Mouse (Mus musculus) left cerebral cortex, adult 2 months (tissue): ENCODE measurements at regions not wholly inside any gene's neighbourhood (a gene's known extent, or its start where the extent isn't known, plus 50 kb on each side); places are given as distances from the start of the nearest gene placed in this dataset.

Source experiments
- DNase-seq, 2 experiments: peaks; one replicate each; pipeline ENCODE4 v3.0.0; 2021 to 2022; ENCODE audit warnings: low spot score in 2 of 2, mixed read lengths in 1 of 2; ENCODE audit errors: extremely low spot score in 1 of 2
- H3K27ac ChIP-seq: fragments of 200-600 bp; 2 replicates; pipeline ENCODE4 v1.8.1; 2022
- H3K4me3 ChIP-seq: fragments of 200-600 bp; 2 replicates; pipeline ENCODE4 v1.8.1; 2022
- CTCF ChIP-seq: fragments of 200-600 bp; IDR thresholded peaks from 2 replicates; pipeline ENCODE4 v1.8.1; 2022; ENCODE audit warnings: antibody characterized with exemption, mild to moderate bottlenecking, moderate library complexity
- intact Hi-C: fragments of 180-260 bp; cut with DNase I; formaldehyde crosslinking; loops from one replicate; pipeline ENCODE4 v1.15.1; 2025

DNA sequence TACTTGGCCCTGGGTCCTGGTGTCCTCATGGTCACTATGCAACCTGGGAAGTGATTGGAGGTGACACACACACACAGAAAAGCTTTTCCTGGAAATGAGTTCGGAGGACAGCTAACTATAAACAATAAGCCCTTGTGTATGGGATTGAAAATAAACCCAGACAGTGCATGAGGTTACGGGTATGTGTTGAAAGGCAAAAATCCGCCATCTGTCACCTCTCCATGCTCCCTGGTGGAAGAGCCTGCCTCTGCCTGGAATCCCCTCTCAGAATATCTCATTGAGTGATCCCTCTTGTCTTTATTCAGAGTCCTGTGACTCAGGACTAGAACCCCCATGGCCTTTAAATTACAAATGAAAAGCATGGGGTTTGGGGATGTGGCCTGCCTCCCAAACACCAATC lies 276.2 kb downstream of the Pik3r1 start:
- intact Hi-C loops, result loop anchor here (2.0 kb wide), 2 partner anchors 13 to 599 kb away; no protein-coding TSS in a partner anchor
- no peak for TF ChIP-seq CTCF
- peak overlapping the region; percentile 90 for H3K27ac ChIP-seq
- no peak for DNase-seq
- no peak overlapping the region for H3K4me3 ChIP-seq

DNA sequence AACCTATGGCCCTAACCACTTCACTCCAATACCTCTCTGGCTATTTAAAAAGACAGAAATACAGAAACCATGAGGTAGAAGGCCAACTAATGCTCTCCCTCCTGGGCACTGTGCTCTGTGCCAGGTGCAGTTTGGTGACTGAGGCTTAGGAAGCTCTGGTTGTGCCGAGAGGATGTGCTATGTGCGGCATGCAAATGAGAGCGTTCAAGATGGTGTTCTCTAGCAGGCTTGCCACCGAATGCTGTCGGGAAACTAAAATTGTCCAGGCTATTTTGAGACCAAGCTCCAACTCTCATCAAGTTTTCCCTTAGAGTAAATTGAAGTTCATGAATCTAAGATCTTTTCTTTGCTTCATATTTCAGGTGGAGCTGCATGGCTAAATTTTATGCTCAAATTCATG lies 277.1 kb downstream of the Pik3r1 start:
- intact Hi-C loops, result loop anchor here (2.0 kb wide), 2 partner anchors 14 to 598 kb away; no protein-coding TSS in a partner anchor
- Histone ChIP-seq H3K4me3 (no peak overlapping the region), H3K27ac (peak overlapping the region; percentile 90)
- no peak for TF ChIP-seq CTCF
- no peak for DNase-seq

DNA sequence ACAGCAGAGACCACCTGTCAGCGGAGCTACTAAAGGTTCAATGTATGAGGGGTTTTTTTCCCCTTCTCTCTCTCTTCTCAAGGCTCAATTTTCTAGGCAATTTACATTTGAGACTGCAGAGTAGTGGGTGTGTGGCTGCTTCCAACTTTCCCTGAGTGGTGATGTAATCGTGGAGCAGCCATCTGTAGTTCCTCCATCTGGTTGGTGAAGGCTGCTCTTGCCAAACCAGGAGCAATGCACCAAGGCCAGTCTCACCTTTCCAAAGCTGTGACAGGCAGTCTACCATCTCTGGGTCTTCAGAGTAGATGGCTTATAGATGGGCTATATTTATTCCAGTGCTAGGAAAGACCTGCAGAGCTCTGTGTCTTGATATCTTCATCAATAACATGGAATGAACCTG lies 280.4 kb downstream of the Pik3r1 start:
- peak overlapping the region; percentile 90 for H3K27ac ChIP-seq
- intact Hi-C loops, result loop anchor here (1.0 to 5.0 kb wide), 6 partner anchors 37 to 533 kb away; no protein-coding TSS in a partner anchor
- peak in 1 of 2 experiments; percentile 65 for DNase-seq
- H3K4me3 ChIP-seq, result no peak overlapping the region
- TF ChIP-seq CTCF, result no peak

DNA sequence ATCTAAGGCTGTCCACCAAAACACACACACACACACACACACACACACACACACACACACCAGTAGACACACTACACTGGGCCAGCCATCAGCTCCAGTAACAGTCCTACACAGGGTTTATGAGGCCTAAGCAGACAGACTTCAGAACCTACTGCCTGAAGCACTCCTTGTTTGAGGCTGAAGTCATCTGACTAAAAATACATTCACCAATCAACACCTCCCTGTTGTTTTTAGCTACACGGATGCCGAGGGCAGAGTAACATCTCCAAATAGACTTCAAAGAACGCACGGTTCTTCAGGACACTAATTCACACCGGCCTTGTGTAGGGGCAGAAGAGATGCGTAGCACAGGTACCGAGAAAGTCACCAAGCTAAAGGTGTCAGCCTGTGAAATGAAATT lies 282.2 kb downstream of the Pik3r1 start:
- peak overlapping the region; percentile 90 for H3K27ac ChIP-seq
- DNase-seq, result no peak
- no peak for TF ChIP-seq CTCF
- intact Hi-C loops, result loop anchor here (5.0 kb wide), 3 partner anchors 206 to 269 kb away; no protein-coding TSS in a partner anchor
- no peak overlapping the region for H3K4me3 ChIP-seq

DNA sequence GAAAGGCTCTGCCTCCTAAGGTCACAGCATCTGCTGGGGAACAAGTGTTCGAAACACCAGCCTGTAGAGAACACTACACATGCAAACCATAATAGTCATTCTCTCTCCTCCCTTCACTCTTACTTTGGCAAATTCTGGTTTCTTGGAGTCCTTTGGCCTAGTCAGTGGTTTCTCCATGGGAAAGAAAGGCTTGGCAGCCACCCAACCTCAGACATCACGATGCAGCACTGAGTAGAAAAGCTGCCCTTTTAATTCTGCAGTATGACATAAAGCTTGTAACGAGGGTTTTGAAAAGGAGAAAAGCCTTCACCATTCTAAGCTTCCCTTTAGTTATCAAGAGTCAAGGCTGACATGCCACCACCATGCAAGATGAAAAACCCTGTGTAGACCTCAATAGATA lies 284.2 kb downstream of the Pik3r1 start:
- no peak overlapping the region for H3K4me3 ChIP-seq
- no peak for TF ChIP-seq CTCF
- DNase-seq, result no peak
- intact Hi-C loops, result no loop called here
- no peak overlapping the region for H3K27ac ChIP-seq

DNA sequence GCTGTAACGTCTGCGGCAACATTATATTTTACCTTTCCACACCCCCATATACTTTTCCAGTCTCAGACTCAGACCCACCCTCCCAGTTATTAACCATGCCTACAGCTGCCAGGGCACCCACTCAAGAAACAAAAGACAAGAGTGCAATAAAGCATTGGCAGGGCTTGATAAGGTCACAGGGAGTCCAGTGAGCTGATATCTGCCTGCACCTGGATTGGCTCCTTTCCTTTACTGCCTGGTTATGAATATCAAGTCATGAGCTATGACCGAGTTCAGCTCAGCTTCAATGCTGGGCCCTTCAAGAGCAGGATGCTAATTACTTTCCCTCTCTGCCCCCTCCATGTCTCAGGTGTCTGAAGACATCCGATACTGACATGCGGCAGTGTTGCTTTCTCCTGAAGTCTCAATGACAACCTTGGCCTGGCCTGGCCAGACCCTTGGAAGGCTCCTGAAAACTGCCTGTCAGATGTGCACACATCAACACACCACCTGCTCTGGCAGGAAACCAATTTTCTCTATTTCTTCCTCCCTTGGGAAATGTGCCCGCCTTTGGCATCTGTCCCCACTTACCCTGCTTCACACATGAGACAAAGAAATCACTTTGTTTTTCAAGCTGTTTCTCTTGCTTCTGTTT lies 286.3 kb downstream of the Pik3r1 start:
- DNase-seq, result no peak
- TF ChIP-seq CTCF, result no peak
- Histone ChIP-seq H3K27ac (no peak overlapping the region), H3K4me3 (no peak overlapping the region)
- intact Hi-C loops, result no loop called here

DNA sequence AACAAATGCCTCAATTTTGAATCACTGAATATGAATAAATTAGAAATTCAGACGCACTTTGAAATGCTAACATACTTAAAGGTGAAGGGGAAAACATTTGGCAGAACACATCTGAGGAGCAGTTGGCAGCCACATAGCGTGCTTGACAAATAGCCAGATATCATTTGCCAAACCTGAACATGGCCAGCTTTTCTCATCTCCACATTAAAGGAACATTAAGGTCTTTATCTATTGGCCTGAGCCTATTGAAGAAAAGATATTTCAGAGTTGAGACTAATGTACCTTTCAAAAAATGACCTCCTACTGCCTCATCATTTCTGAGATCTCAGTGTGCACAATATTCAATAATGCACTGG lies 288.7 kb downstream of the Pik3r1 start:
- intact Hi-C loops, result no loop called here
- no peak overlapping the region for H3K27ac ChIP-seq
- TF ChIP-seq CTCF, result no peak
- H3K4me3 ChIP-seq, result no peak overlapping the region
- DNase-seq, result no peak

DNA sequence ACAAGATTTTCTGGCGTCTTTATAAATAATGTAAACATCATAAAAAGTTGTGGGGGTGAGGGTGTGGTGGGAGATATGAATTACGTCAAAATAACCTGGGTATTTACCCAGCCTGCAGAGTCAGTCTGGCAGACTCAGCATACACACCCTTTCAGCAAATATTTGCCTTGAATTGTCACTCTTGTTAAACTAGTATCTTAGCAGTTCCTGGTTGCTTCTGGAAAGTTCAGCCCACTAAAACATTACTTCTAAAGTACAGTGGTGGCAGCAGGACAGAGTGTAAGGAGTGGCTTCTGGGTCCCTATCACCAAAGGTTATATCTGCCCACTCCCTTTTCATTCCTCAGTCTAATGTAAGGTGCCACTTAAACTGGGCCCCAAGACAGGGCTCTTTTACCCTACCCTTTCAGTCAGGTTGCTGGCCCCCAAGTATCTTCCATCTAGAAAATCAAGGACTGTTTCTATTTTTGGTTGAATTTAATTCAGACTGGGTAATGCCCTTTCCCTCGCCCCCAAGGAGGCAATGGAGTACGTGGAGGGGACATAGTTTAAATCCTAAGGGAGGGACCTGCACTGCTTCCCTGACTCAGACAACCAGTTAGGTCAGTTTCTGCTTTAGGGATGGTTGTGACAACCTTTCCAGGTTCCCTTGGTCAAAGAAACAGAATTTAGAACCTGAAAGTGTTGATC lies 289.3 kb downstream of the Pik3r1 start:
- no peak for DNase-seq
- no peak overlapping the region for H3K4me3 ChIP-seq
- H3K27ac ChIP-seq, result no peak overlapping the region
- no peak for TF ChIP-seq CTCF
- intact Hi-C loops, result no loop called here

DNA sequence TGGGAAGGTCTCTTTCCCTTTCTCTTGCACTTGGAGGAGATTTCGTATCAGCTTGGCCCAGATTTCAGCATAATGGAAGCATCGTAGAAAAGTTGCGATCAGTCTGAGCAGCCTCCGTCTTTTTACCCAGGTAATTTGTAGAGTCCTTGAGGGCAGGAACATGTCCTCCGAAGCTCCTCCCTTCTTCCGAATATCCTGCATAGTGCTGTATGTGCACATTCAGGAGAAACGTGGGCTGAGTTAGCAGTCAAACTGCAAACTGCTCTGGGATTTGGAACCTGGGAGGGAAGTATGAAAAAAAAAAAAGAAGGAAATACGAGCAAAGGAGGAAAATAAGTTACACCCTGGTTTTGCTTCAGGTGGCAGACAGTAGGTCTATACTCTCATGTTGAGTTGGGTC lies 294.7 kb downstream of the Pik3r1 start:
- Histone ChIP-seq H3K27ac (no peak overlapping the region), H3K4me3 (no peak overlapping the region)
- DNase-seq, result no peak
- TF ChIP-seq CTCF, result no peak
- intact Hi-C loops, result no loop called here

DNA sequence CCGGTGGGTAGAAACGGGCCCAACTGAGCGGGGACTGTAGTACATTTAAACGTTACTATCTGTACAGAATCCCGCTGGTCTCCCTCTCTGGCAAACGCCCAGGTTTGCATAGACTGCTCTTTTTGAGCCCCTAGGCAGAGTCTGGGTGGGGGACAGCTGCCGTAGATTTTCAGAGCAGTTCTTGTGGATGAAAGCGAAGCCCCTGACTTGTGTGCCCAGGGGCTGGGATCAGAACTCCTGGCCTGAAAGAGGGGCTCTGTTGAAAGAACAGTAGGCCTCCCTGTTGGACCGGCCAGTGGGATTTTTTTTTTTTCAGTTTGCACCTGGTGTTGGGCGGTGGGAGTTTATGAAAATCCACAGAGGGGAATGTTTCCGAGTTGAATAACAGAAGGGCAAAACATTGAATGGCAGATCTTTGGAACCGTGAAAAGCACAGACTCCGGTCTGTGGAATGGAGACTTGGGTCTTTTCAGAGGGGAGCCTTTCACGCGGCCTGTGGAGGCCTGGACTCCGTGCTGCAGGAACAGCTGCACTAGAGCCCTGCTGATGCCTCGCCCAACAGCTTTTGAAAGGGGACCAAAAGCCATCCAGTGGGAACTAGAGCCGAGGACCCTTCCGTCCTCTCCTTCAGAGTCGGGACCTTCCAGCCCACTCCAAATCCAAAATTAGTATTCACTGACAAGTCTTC lies 297.3 kb downstream of the Pik3r1 start:
- no peak for TF ChIP-seq CTCF
- H3K27ac ChIP-seq, result no peak overlapping the region
- no peak for DNase-seq
- intact Hi-C loops, result no loop called here
- H3K4me3 ChIP-seq, result no peak overlapping the region

DNA sequence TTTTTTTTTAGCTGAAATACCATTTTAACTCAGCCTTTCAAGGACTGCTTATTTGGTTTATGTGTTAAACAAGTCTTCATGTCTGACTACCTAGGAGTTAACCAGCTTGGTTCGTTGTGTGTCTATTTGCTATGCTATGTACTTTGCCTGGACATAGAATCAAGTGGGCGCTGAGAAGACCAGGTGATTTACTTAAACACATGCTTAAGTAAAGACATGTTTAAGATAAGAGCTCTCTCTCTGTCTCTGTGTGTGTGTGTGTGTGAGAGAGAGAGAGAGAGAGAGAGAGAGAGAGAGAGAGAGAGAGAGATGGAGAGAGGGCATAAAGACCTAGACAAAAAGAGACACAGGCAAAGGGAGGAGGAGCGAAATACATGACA lies 302.3 kb downstream of the Pik3r1 start:
- no peak for DNase-seq
- H3K4me3 ChIP-seq, result no peak overlapping the region
- no peak for TF ChIP-seq CTCF
- no peak overlapping the region for H3K27ac ChIP-seq
- intact Hi-C loops, result no loop called here

DNA sequence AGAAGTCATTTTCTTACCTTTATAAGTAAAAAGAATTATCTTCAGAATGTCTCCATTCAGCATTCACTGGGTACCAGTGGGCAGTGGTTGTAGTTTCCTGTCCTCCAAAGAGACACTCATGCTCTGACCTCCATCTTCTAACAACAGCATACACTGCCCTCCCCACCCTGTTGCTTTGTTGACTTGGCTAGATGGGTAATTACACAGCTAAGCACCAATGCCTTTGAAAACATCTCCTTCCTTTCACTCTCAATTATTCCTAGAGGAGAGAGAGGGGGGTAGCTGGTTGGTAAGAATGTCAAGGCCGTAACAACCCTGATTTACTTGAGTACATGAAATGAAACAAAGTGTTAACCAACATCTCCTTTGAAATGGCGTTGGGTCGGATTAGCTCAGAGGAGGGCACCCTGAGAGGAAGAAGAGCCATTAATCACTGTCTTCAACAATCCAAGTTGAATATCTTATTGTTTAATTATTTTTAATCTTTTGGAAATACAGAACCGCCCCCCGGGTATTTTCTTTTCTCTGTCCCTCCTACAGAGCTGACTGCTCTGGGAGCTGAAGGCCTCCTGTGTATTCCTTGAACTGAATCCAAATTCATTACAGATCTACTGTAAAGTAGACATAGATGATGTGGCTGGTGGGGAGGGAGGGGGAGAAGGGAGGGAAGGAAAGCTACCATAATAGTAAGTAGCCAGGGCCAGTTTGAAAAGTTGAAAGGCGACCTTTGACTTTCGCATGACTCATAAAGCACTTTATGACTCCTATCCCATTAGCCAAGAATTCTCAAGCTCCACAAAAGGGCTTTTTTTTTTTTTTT lies 302.9 kb downstream of the Pik3r1 start:
- TF ChIP-seq CTCF, result no peak
- intact Hi-C loops, result no loop called here
- DNase-seq, result no peak

More for the DNA sequence above, 302.9 kb downstream of the Pik3r1 start:
- no peak overlapping the region for H3K27ac ChIP-seq
- H3K4me3 ChIP-seq, result no peak overlapping the region
